Mouse (Mus musculus) CH12.LX (cell line): ENCODE results near the gene Mroh8. TPM values are rescaled to one million over a fixed set of nuclear protein-coding genes. Genes with fewer than 3 reads are reported as not detected.

Experiments
- DNase-seq: peaks from one replicate; pipeline ENCODE4 v3.0.0-alpha.2; 2013; ENCODE audit errors: extremely low read depth
- H3K27ac ChIP-seq: 2 replicates; pipeline ENCODE4 v1.5.1; 2012; ENCODE audit warnings: low read depth, mild to moderate bottlenecking, control low read depth, moderate library complexity; ENCODE audit not compliant: insufficient read depth
- H3K27me3 ChIP-seq: replicated peaks from 2 replicates; pipeline ENCODE3; 2012; ENCODE audit warnings: inconsistent platforms
- H3K36me3 ChIP-seq, 2 experiments: replicated peaks in 1 of 2; 2 replicates each; pipeline versions ENCODE3 to v1.6.1; 2012; ENCODE audit warnings: inconsistent platforms in 1 of 2, low read length in 1 of 2, mild to moderate bottlenecking in 1 of 2, mixed read lengths in 1 of 2, moderate library complexity in 1 of 2; ENCODE audit not compliant: control insufficient read depth in 1 of 2, insufficient read depth in 1 of 2
- H3K4me1 ChIP-seq, 2 experiments: 2 replicates each; pipeline ENCODE4 v1.6.1; 2012; ENCODE audit warnings: inconsistent platforms in 1 of 2, moderate library complexity in 1 of 2; ENCODE audit not compliant: insufficient read depth in 2 of 2, control insufficient read depth in 1 of 2
- H3K4me2 ChIP-seq: 2 replicates; pipeline ENCODE4 v1.6.1; 2012; ENCODE audit warnings: low read depth, mild to moderate bottlenecking, control low read depth; ENCODE audit not compliant: poor library complexity, insufficient read depth, severe bottlenecking
- H3K4me3 ChIP-seq, 3 experiments: fragments of 150-350 bp in 1 of 3; sonication (generic) in 1 of 3; replicated peaks in 1 of 3; 2 replicates each; pipeline versions ENCODE3 to v1.5.1; 2011 to 2012; ENCODE audit warnings: low read depth in 2 of 3, low read length in 2 of 3, mild to moderate bottlenecking in 2 of 3, moderate library complexity in 2 of 3, control low read depth in 1 of 3, improper control_type of control experiment in 1 of 3, inconsistent platforms in 1 of 3, mixed read lengths in 1 of 3; ENCODE audit not compliant: poor library complexity in 1 of 3
- H3K79me2 ChIP-seq: replicated peaks from 2 replicates; pipeline ENCODE4 v1.6.1; 2012; ENCODE audit warnings: mild to moderate bottlenecking, moderate library complexity; ENCODE audit not compliant: control insufficient read depth, poor library complexity, insufficient read depth, severe bottlenecking; ENCODE audit errors: extremely low read depth
- H3K9ac ChIP-seq: 2 replicates; pipeline ENCODE4 v1.6.1; 2012; ENCODE audit warnings: low read depth, mild to moderate bottlenecking, control low read depth, moderate library complexity; ENCODE audit not compliant: insufficient read depth
- H3K9me3 ChIP-seq: replicated peaks from 2 replicates; pipeline ENCODE3; 2012; ENCODE audit warnings: low read length, inconsistent platforms, mixed read lengths
- CHD1 ChIP-seq: IDR thresholded peaks from 2 replicates; pipeline ENCODE4 v1.6.1; 2012; ENCODE audit warnings: low read depth, low read length, improper control_type of control experiment, inconsistent platforms
- ELF1 ChIP-seq: IDR thresholded peaks from 2 replicates; pipeline ENCODE4 v1.6.1; 2014; ENCODE audit warnings: low read depth, mild to moderate bottlenecking, inconsistent platforms, low read length, improper control_type of control experiment
- EP300 ChIP-seq: IDR thresholded peaks from 2 replicates; pipeline ENCODE4 v1.6.1; 2011; ENCODE audit warnings: low read length, improper control_type of control experiment
- HCFC1 ChIP-seq: IDR thresholded peaks from 2 replicates; pipeline ENCODE4 v1.6.1; 2012; ENCODE audit warnings: low read depth, mild to moderate bottlenecking, inconsistent platforms, low read length, improper control_type of control experiment
- JUN ChIP-seq: IDR thresholded peaks from 2 replicates; pipeline ENCODE4 v1.6.1; 2011; ENCODE audit warnings: low read depth, mild to moderate bottlenecking, low read length, improper control_type of control experiment, moderate library complexity; ENCODE audit not compliant: insufficient read depth
- MEF2A ChIP-seq: IDR thresholded peaks from 2 replicates; pipeline ENCODE4 v1.6.1; 2014; ENCODE audit warnings: low read depth, mild to moderate bottlenecking, inconsistent platforms, low read length, improper control_type of control experiment, borderline replicate concordance
- MYC ChIP-seq: IDR thresholded peaks from 2 replicates; pipeline ENCODE4 v1.6.1; 2011; ENCODE audit warnings: low read depth, mild to moderate bottlenecking, improper control_type of control experiment, low read length
- PAX5 ChIP-seq: IDR thresholded peaks from 2 replicates; pipeline ENCODE4 v1.6.1; 2012; ENCODE audit warnings: low read length, inconsistent platforms, mixed read lengths
- SIN3A ChIP-seq: IDR thresholded peaks from 2 replicates; pipeline ENCODE4 v1.6.1; 2012; ENCODE audit warnings: low read length, improper control_type of control experiment, inconsistent platforms
- USF2 ChIP-seq: conservative IDR thresholded peaks from 2 replicates; pipeline ENCODE4 v1.6.1; 2011; ENCODE audit warnings: low read depth, low read length, improper control_type of control experiment
- ZKSCAN1 ChIP-seq: IDR thresholded peaks from 2 replicates; pipeline ENCODE4 v1.6.1; 2012; ENCODE audit warnings: low read depth, inconsistent platforms, low read length, improper control_type of control experiment, borderline replicate concordance
- dilution Hi-C: fragments of 300-500 bp; cut with MboI; formaldehyde crosslinking; loops from 2 replicates; pipeline ENCODE4 v1.14.3; 2020; ENCODE audit warnings: low sequenced_read_pairs; ENCODE audit not compliant: extremely low pct_unique_long_range_greater_than_20kb, extremely low pct_ligation_motif_present
- in situ Hi-C: fragments of 300-500 bp; cut with MboI; formaldehyde crosslinking; loops from 3 replicates; pipeline ENCODE4 v1.14.3; 2019; ENCODE audit warnings: low sequenced_read_pairs, low pct_ligation_motif_present, low pct_unique_long_range_greater_than_20kb, mixed read lengths
- polyA plus RNA-seq: library from polyadenylated mRNA; unstranded; fragments of >175 nt; gene quantifications from 2 replicates; pipeline ENCODE4 v1.2.1, GENCODE M21; 2012; ENCODE audit warnings: low read depth; ENCODE audit not compliant: insufficient read length
- total RNA-seq, 2 experiments: library from RNA; depleted of rRNA; stranded (reverse); fragments of 300-350 nt in 1 of 2; fragments of >200 nt in 1 of 2; gene quantifications; 2 replicates each; pipeline ENCODE4 v1.2.3; 2012 to 2014

Mroh8 gene
- total and polyA plus RNA-seq, 3 experiments = 0.25 to 0.41 TPM; not detected in 1

GRCm38 (mm10) chr2:157245603-157246002 lies 33.7 kb downstream of the Mroh8 start:
- in situ Hi-C loops = no loop called here
- Histone ChIP-seq H3K9me3 (peaks cover 9% of the 10 kb centered on the region), H3K4me2 (no peak overlapping the region), H3K27ac (no peak overlapping the region), H3K79me2 (no peaks in the 10 kb centered on the region), H3K9ac (no peak overlapping the region), H3K4me3 (no peak overlapping the region), H3K27me3 (peaks cover 14% of the 10 kb centered on the region), H3K36me3 (no peaks in the 10 kb centered on the region), H3K4me1 (peaks cover 2 to 4% of the 10 kb centered on the region in 2 experiments; a peak in 1 of 4 replicates)
- no peak for TF ChIP-seq ZKSCAN1
- TF ChIP-seq HCFC1 = peak; percentile 74
- dilution Hi-C loops = no loop called here
- no peak for DNase-seq

- Histone ChIP-seq H3K4me1 (peaks cover 2 to 4% of the 10 kb centered on the region in 2 experiments; a peak in 1 of 4 replicates), H3K9ac (no peak overlapping the region), H3K36me3 (no peaks in the 10 kb centered on the region), H3K27ac (no peak overlapping the region), H3K4me2 (no peak overlapping the region)
- dilution Hi-C loops = no loop called here
- DNase-seq = no peak
- TF ChIP-seq PAX5 = no peak
- no peak for TF ChIP-seq ELF1
- no peak for TF ChIP-seq MYC
- TF ChIP-seq EP300 = no peak
- no peak for TF ChIP-seq USF2
- TF ChIP-seq, all 38 proteins: peak for 0
- H3K9me3 ChIP-seq = peaks cover 9% of the 10 kb centered on the region
- H3K4me3 ChIP-seq = no peak overlapping the region
- peaks cover 17% of the 10 kb centered on the region for H3K27me3 ChIP-seq
- in situ Hi-C loops = no loop called here
- H3K79me2 ChIP-seq = no peaks in the 10 kb centered on the region
These were observed 34.3 kb downstream of the Mroh8 start for GRCm38 (mm10) chr2:157245001-157245400.

GRCm38 (mm10) chr2:157235946-157236345 lies 43.4 kb downstream of the Mroh8 start:
- in situ Hi-C loops = no loop called here

More at GRCm38 (mm10) chr2:157235946-157236345, 43.4 kb downstream of the Mroh8 start:
- Histone ChIP-seq H3K4me2 (no peak overlapping the region), H3K79me2 (no peaks in the 10 kb centered on the region), H3K9me3 (no peaks in the 10 kb centered on the region), H3K4me1 (no peaks in the 10 kb centered on the region), H3K36me3 (no peaks in the 10 kb centered on the region), H3K4me3 (no peak overlapping the region), H3K27me3 (peaks cover 52% of the 10 kb centered on the region), H3K9ac (no peak overlapping the region), H3K27ac (no peak overlapping the region)
- no peak for TF ChIP-seq MEF2A
- TF ChIP-seq SIN3A = no peak
- no peak for TF ChIP-seq MYC
- no peak for TF ChIP-seq JUN
- TF ChIP-seq CHD1 = no peak
- dilution Hi-C loops = no loop called here
- DNase-seq = no peak
